Mouse (Mus musculus) heart, postnatal 10 days (tissue): ENCODE measurements around the gene Sell. TPM values are rescaled to one million over a fixed set of nuclear protein-coding genes. Genes with fewer than 3 reads are reported as not detected.
"Not testable (repeated sequence)": the region's sequence is repeated elsewhere in the genome, so short reads cannot be mapped to it uniquely, and the experiment has no call there.

Source experiments
- DNase-seq, 2 experiments: peaks; one replicate each; pipeline ENCODE4 v3.0.0; 2021
- intact Hi-C: fragments of 180-260 bp; cut with DNase I; formaldehyde crosslinking; loops from one replicate; pipeline ENCODE4 v1.15.1; 2025
- total RNA-seq, 2 experiments: library from RNA; stranded (reverse); gene quantifications; 2 replicates each; pipeline ENCODE4 v1.2.3; 2021

Sell gene
- 1 to 10 TPM; 1.4 to 1.6 TPM for total RNA-seq

- DNase-seq = no peak
- intact Hi-C loops = loop anchor here (1.0 kb wide), 1 partner anchor 76 kb away; no protein-coding TSS in a partner anchor
Observed at GRCm38 (mm10) chr1:164061925-164062324, at the start of gene Sell. TSS of gene Sell (plus strand) at chr1:164061982.

GRCm38 (mm10) chr1:164014616-164015015 is 47.2 kb upstream of the Sell start:
- DNase-seq = no peak
- intact Hi-C loops = no loop called here

GRCm38 (mm10) chr1:164018221-164018896 is 43.4 kb upstream of the Sell start:
- DNase-seq = no peak
- intact Hi-C loops = no loop called here

GRCm38 (mm10) chr1:164019789-164020188 is 42.0 kb upstream of the Sell start:
- intact Hi-C loops = no loop called here
- no peak for DNase-seq

- DNase-seq, intact Hi-C loops: not testable (repeated sequence)
Observed at GRCm38 (mm10) chr1:164020746-164021145, 41.0 kb upstream of the Sell start.

- intact Hi-C loops, DNase-seq: not testable (repeated sequence)
Observed at GRCm38 (mm10) chr1:164022106-164022505, 39.7 kb upstream of the Sell start.

GRCm38 (mm10) chr1:164025685-164026084 is 36.1 kb upstream of the Sell start:
- DNase-seq = no peak
- intact Hi-C loops = no loop called here

- intact Hi-C loops = no loop called here
- DNase-seq = peak in 1 of 2 experiments; percentile 8
Observed at GRCm38 (mm10) chr1:164027416-164027815, 34.4 kb upstream of the Sell start.

- intact Hi-C loops = no loop called here
- no peak for DNase-seq
Observed at GRCm38 (mm10) chr1:164040385-164041135, 21.2 kb upstream of the Sell start.

GRCm38 (mm10) chr1:164043549-164043948 is 18.2 kb upstream of the Sell start:
- intact Hi-C loops = no loop called here
- peak; percentile 71 to 76 for DNase-seq

GRCm38 (mm10) chr1:164047934-164048333 is 13.8 kb upstream of the Sell start, which contains the start of gene Sele:
TSS of gene Sele (plus strand) at chr1:164048234.
- intact Hi-C loops = no loop called here
- DNase-seq = peak; percentile 15 to 24

- DNase-seq = no peak
- intact Hi-C loops = no loop called here
Observed at GRCm38 (mm10) chr1:164053561-164053960, 8.2 kb upstream of the Sell start.

GRCm38 (mm10) chr1:164054800-164055199 is 7.0 kb upstream of the Sell start:
- intact Hi-C loops = no loop called here
- no peak for DNase-seq

- intact Hi-C loops = no loop called here
- no peak for DNase-seq
Observed at GRCm38 (mm10) chr1:164060071-164060470, 1.7 kb upstream of the Sell start.

- intact Hi-C loops = loop anchor here (1.0 kb wide), 1 partner anchor 77 kb away; no protein-coding TSS in a partner anchor
Observed at GRCm38 (mm10) chr1:164061278-164061677, 504 bp upstream of the Sell start.

GRCm38 (mm10) chr1:164062856-164063255 is 1.1 kb downstream of the Sell start:
- intact Hi-C loops = no loop called here
- no peak for DNase-seq

More at GRCm38 (mm10) chr1:164061278-164061677, 504 bp upstream of the Sell start:
- peak; percentile 38 to 54 for DNase-seq

GRCm38 (mm10) chr1:164063745-164064144 is 2.0 kb downstream of the Sell start:
- intact Hi-C loops = no loop called here

GRCm38 (mm10) chr1:164069261-164069660 is 7.5 kb downstream of the Sell start:
- DNase-seq = no peak
- intact Hi-C loops = no loop called here

More at GRCm38 (mm10) chr1:164063745-164064144, 2.0 kb downstream of the Sell start:
- DNase-seq = no peak

GRCm38 (mm10) chr1:164070461-164070860 is 8.7 kb downstream of the Sell start:
- no peak for DNase-seq
- intact Hi-C loops = no loop called here

GRCm38 (mm10) chr1:164071111-164071510 is 9.3 kb downstream of the Sell start:
- intact Hi-C loops = no loop called here
- DNase-seq = no peak

- no peak for DNase-seq
- intact Hi-C loops = no loop called here
Observed at GRCm38 (mm10) chr1:164072001-164072400, 10.2 kb downstream of the Sell start.

GRCm38 (mm10) chr1:164073091-164073490 is 11.3 kb downstream of the Sell start:
- DNase-seq = no peak
- intact Hi-C loops = no loop called here
